Mouse (Mus musculus) midbrain, embryonic 16.5 days (tissue): ENCODE results near the gene Prrxl1. TPM values are rescaled to one million over a fixed set of nuclear protein-coding genes. Genes with fewer than 3 reads are reported as not detected.

ENCODE experiments used
- ATAC-seq: fragments of 200-750 bp; cut with Nextera tagmentation; 2 replicates; pipeline ENCODE4 v1.8.0; 2017; ENCODE audit warnings: moderate TSS enrichment
- H3K27ac ChIP-seq: fragments of 300-500 bp; sonication (generic); 2 replicates; pipeline ENCODE4 v1.5.1; 2014; ENCODE audit warnings: mild to moderate bottlenecking, low read length, mixed read lengths
- H3K27me3 ChIP-seq: fragments of 300-500 bp; sonication (generic); 2 replicates; pipeline ENCODE4 v1.6.1; 2014; ENCODE audit warnings: low read depth, low read length, mixed read lengths; ENCODE audit not compliant: control insufficient read depth, insufficient read depth
- H3K36me3 ChIP-seq: fragments of 300-500 bp; sonication (generic); 2 replicates; pipeline ENCODE4 v1.6.1; 2014; ENCODE audit warnings: mild to moderate bottlenecking, low read length, moderate library complexity, mixed read lengths; ENCODE audit not compliant: control insufficient read depth, insufficient read depth
- H3K4me1 ChIP-seq: fragments of 300-500 bp; sonication (generic); 2 replicates; pipeline ENCODE4 v1.6.1; 2014; ENCODE audit warnings: mild to moderate bottlenecking, low read length, mixed read lengths; ENCODE audit not compliant: control insufficient read depth, insufficient read depth
- H3K4me2 ChIP-seq: fragments of 300-500 bp; sonication (generic); 2 replicates; pipeline ENCODE4 v1.6.1; 2014; ENCODE audit warnings: mild to moderate bottlenecking, low read length, mixed read lengths
- H3K4me3 ChIP-seq: fragments of 300-500 bp; sonication (generic); 2 replicates; pipeline ENCODE4 v1.5.1; 2014; ENCODE audit warnings: low read depth, mild to moderate bottlenecking, low read length, moderate library complexity, mixed read lengths
- H3K9ac ChIP-seq: fragments of 300-500 bp; sonication (generic); 2 replicates; pipeline ENCODE4 v1.6.1; 2014; ENCODE audit warnings: low read depth, low read length, mixed read lengths
- H3K9me3 ChIP-seq: fragments of 300-500 bp; sonication (generic); replicated peaks from 2 replicates; pipeline ENCODE4 v1.6.1; 2014; ENCODE audit warnings: mild to moderate bottlenecking, low read length, mixed read lengths; ENCODE audit not compliant: control insufficient read depth, poor library complexity, severe bottlenecking
- WGBS: fragments of 180-500 bp; shearing (Covaris S2); extraction: QIAGEN DNeasy Blood & Tissue Kit; methylation state at CpG from one replicate; pipeline ENCODE4 v1.1.7; 2014; 5-methylcytosine and 5-hydroxymethylcytosine counted together
- polyA plus RNA-seq: library from polyadenylated mRNA; unstranded; fragments of >200 nt; fragmentation: Nextera tagmentation; extraction: Ambion mirVana; gene quantifications from 2 replicates; pipeline ENCODE4 v1.2.1, GENCODE M21; 2015

Prrxl1 gene
- polyA plus RNA-seq, 1 experiment from 2014 or later = 2.0 TPM

- 89% methylated on average over 5 of the region's 5 CpGs for WGBS
- no peak for ATAC-seq
- no peak overlapping the region for H3K4me3 ChIP-seq
- H3K27ac ChIP-seq = no peak overlapping the region
- no peak overlapping the region for H3K4me2 ChIP-seq
- H3K27me3 ChIP-seq = no peaks in the 10 kb centered on the region; the same call in 1 of the 2 replicates
- H3K4me1 ChIP-seq = no peaks in the 10 kb centered on the region
- no peaks in the 10 kb centered on the region for H3K9me3 ChIP-seq
- no peak overlapping the region for H3K9ac ChIP-seq
- no peaks in the 10 kb centered on the region for H3K36me3 ChIP-seq
Observed at GRCm38 (mm10) chr14:32617253-32617652, 18.0 kb downstream of the Prrxl1 start.

- H3K36me3 ChIP-seq = no peaks in the 10 kb centered on the region
- no peaks in the 10 kb centered on the region for H3K4me1 ChIP-seq
- 75% methylated on average over 3 of the region's 3 CpGs for whole genome bisulfite sequencing
Observed at GRCm38 (mm10) chr14:32624245-32624644, 25.0 kb downstream of the Prrxl1 start.

GRCm38 (mm10) chr14:32624811-32625210 is 25.6 kb downstream of the Prrxl1 start:
- ATAC-seq = no peak
- Histone ChIP-seq H3K9me3 (no peaks in the 10 kb centered on the region), H3K4me2 (no peak overlapping the region), H3K36me3 (no peaks in the 10 kb centered on the region), H3K4me1 (no peaks in the 10 kb centered on the region), H3K4me3 (no peak overlapping the region), H3K27me3 (no peaks in the 10 kb centered on the region; the same call in 1 of the 2 replicates), H3K27ac (no peak overlapping the region), H3K9ac (no peak overlapping the region)
- 92% methylated on average over 7 of the region's 7 CpGs for WGBS

More at GRCm38 (mm10) chr14:32624245-32624644, 25.0 kb downstream of the Prrxl1 start:
- no peak overlapping the region for H3K4me2 ChIP-seq
- H3K4me3 ChIP-seq = no peak overlapping the region
- ATAC-seq = no peak
- no peaks in the 10 kb centered on the region; the same call in 1 of the 2 replicates for H3K27me3 ChIP-seq
- no peak overlapping the region for H3K9ac ChIP-seq
- H3K27ac ChIP-seq = no peak overlapping the region
- no peaks in the 10 kb centered on the region for H3K9me3 ChIP-seq

GRCm38 (mm10) chr14:32627271-32627670 is 28.1 kb downstream of the Prrxl1 start:
- Histone ChIP-seq H3K4me3 (no peak overlapping the region), H3K9ac (no peak overlapping the region), H3K27ac (no peak overlapping the region), H3K4me2 (no peak overlapping the region), H3K36me3 (no peaks in the 10 kb centered on the region), H3K4me1 (no peaks in the 10 kb centered on the region), H3K27me3 (no peaks in the 10 kb centered on the region), H3K9me3 (no peaks in the 10 kb centered on the region)
- no peak for ATAC-seq
- WGBS = 30% methylated on average over 2 of the region's 2 CpGs

- H3K4me1 ChIP-seq = no peaks in the 10 kb centered on the region
- H3K27me3 ChIP-seq = no peaks in the 10 kb centered on the region
- no peaks in the 10 kb centered on the region for H3K9me3 ChIP-seq
- no peak overlapping the region for H3K4me2 ChIP-seq
- no peak overlapping the region for H3K4me3 ChIP-seq
- ATAC-seq = no peak
- no peak overlapping the region for H3K27ac ChIP-seq
- no peak overlapping the region for H3K9ac ChIP-seq
- H3K36me3 ChIP-seq = no peaks in the 10 kb centered on the region
- 64% methylated on average over 10 of the region's 10 CpGs for WGBS
Observed at GRCm38 (mm10) chr14:32628584-32628983, 29.4 kb downstream of the Prrxl1 start.

GRCm38 (mm10) chr14:32632908-32633600 is 33.8 kb downstream of the Prrxl1 start:
- H3K9ac ChIP-seq = no peak overlapping the region
- no peaks in the 10 kb centered on the region for H3K36me3 ChIP-seq
- no peak overlapping the region for H3K27ac ChIP-seq
- no peaks in the 10 kb centered on the region for H3K9me3 ChIP-seq
- H3K4me2 ChIP-seq = no peak overlapping the region
- no peak for ATAC-seq
- no peaks in the 10 kb centered on the region for H3K27me3 ChIP-seq
- no peak overlapping the region for H3K4me3 ChIP-seq
- no peaks in the 10 kb centered on the region for H3K4me1 ChIP-seq
- WGBS = 86% methylated on average over 6 of the region's 6 CpGs

- H3K36me3 ChIP-seq = no peaks in the 10 kb centered on the region
- H3K27me3 ChIP-seq = no peaks in the 10 kb centered on the region
- H3K4me1 ChIP-seq = no peaks in the 10 kb centered on the region
- no peaks in the 10 kb centered on the region for H3K9me3 ChIP-seq
- no peak overlapping the region for H3K27ac ChIP-seq
- no peak for ATAC-seq
- no peak overlapping the region for H3K4me3 ChIP-seq
- no peak overlapping the region for H3K9ac ChIP-seq
- H3K4me2 ChIP-seq = no peak overlapping the region
- 35% methylated on average over 11 of the region's 11 CpGs for WGBS
Observed at GRCm38 (mm10) chr14:32634015-32634682, 34.9 kb downstream of the Prrxl1 start.

GRCm38 (mm10) chr14:32638485-32638884 is 39.3 kb downstream of the Prrxl1 start:
- Histone ChIP-seq H3K27ac (no peak overlapping the region), H3K27me3 (no peaks in the 10 kb centered on the region), H3K4me3 (no peak overlapping the region), H3K36me3 (no peaks in the 10 kb centered on the region), H3K9me3 (no peaks in the 10 kb centered on the region), H3K4me2 (no peak overlapping the region), H3K9ac (no peak overlapping the region), H3K4me1 (no peaks in the 10 kb centered on the region)
- WGBS = 91% methylated on average over 2 of the region's 2 CpGs
- ATAC-seq = no peak

GRCm38 (mm10) chr14:32659781-32660180 is 60.6 kb downstream of the Prrxl1 start:
- H3K4me3 ChIP-seq = no peak overlapping the region
- H3K9ac ChIP-seq = no peak overlapping the region
- H3K4me2 ChIP-seq = no peak overlapping the region
- WGBS = 79% methylated on average over 9 of the region's 9 CpGs
- no peak overlapping the region for H3K27ac ChIP-seq
- ATAC-seq = no peak
- no peaks in the 10 kb centered on the region for H3K27me3 ChIP-seq
- H3K36me3 ChIP-seq = no peaks in the 10 kb centered on the region
- H3K9me3 ChIP-seq = no peaks in the 10 kb centered on the region
- no peaks in the 10 kb centered on the region for H3K4me1 ChIP-seq
